Mouse (Mus musculus) lung, embryonic 14.5 days (tissue): Measurements from ENCODE around the gene Kmo. TPM values are rescaled to one million over a fixed set of nuclear protein-coding genes. Genes with fewer than 3 reads are reported as not detected.
A peak's percentile ranks its signal among the peaks of the same experiment; 100 is the strongest.

Source experiments
- ATAC-seq: fragments of 200-750 bp; cut with Nextera tagmentation; 2 replicates; pipeline ENCODE4 v1.8.0; 2017; ENCODE audit warnings: mild to moderate bottlenecking, moderate TSS enrichment, moderate library complexity; ENCODE audit not compliant: insufficient read depth
- DNase-seq: peaks from one replicate; pipeline ENCODE4 v3.0.0-alpha.2; 2015
- H3K27ac ChIP-seq: fragments of 300-500 bp; sonication (generic); 2 replicates; pipeline ENCODE4 v1.5.1; 2014; ENCODE audit warnings: low read depth, mild to moderate bottlenecking, moderate library complexity
- H3K27me3 ChIP-seq: fragments of 300-500 bp; sonication (generic); 2 replicates; pipeline ENCODE4 v1.6.1; 2014; ENCODE audit warnings: low read length, control low read depth; ENCODE audit not compliant: insufficient read depth
- H3K36me3 ChIP-seq: fragments of 300-500 bp; sonication (generic); 2 replicates; pipeline ENCODE4 v1.6.1; 2014; ENCODE audit warnings: control low read depth; ENCODE audit not compliant: insufficient read depth
- H3K4me1 ChIP-seq: fragments of 300-500 bp; sonication (generic); 2 replicates; pipeline ENCODE4 v1.6.1; 2014; ENCODE audit warnings: antibody characterized with exemption, control low read depth; ENCODE audit not compliant: insufficient read depth
- H3K4me2 ChIP-seq: fragments of 300-500 bp; sonication (generic); 2 replicates; pipeline ENCODE4 v1.6.1; 2014; ENCODE audit warnings: mild to moderate bottlenecking
- H3K4me3 ChIP-seq: fragments of 300-500 bp; sonication (generic); 2 replicates; pipeline ENCODE4 v1.5.1; 2014; ENCODE audit warnings: low read depth, low read length
- H3K9ac ChIP-seq: fragments of 300-500 bp; sonication (generic); 2 replicates; pipeline ENCODE4 v1.6.1; 2014
- H3K9me3 ChIP-seq: fragments of 300-500 bp; sonication (generic); 2 replicates; pipeline ENCODE4 v1.6.1; 2016; ENCODE audit warnings: low read depth, low read length, control low read depth
- CTCF ChIP-seq: IDR thresholded peaks from 2 replicates; pipeline ENCODE4 v1.5.1; 2016; ENCODE audit warnings: antibody characterized with exemption, low read depth
- WGBS: fragments of 180-500 bp; shearing (Covaris S2); extraction: QIAGEN DNeasy Blood & Tissue Kit; methylation state at CpG from one replicate; pipeline ENCODE4 v1.1.7; 2014; 5-methylcytosine and 5-hydroxymethylcytosine counted together
- polyA plus RNA-seq: library from polyadenylated mRNA; unstranded; fragments of >200 nt; fragmentation: Nextera tagmentation; extraction: Ambion mirVana; gene quantifications from 2 replicates; pipeline ENCODE4 v1.2.1, GENCODE M21; 2014

Kmo gene
- polyA plus RNA-seq, 1 experiment from 2014 or later: 0.51 TPM

- Histone ChIP-seq H3K4me2 (no peak overlapping the region), H3K4me3 (no peak overlapping the region)
- no peak for DNase-seq
Observed at GRCm38 (mm10) chr1:175648615-175649014, 28.4 kb downstream of the Kmo start.

GRCm38 (mm10) chr1:175659900-175660299 lies 39.7 kb downstream of the Kmo start:
- no peak for DNase-seq
- H3K4me1 ChIP-seq: no peaks in the 10 kb centered on the region
- WGBS: 83% methylated on average over 4 of the region's 4 CpGs
- ATAC-seq: no peak
- TF ChIP-seq CTCF: no peak
- H3K36me3 ChIP-seq: no peaks in the 10 kb centered on the region
- H3K27ac ChIP-seq: no peak overlapping the region
- no peak overlapping the region for H3K4me3 ChIP-seq
- H3K9ac ChIP-seq: no peak overlapping the region
- H3K9me3 ChIP-seq: no peaks in the 10 kb centered on the region
- H3K27me3 ChIP-seq: no peaks in the 10 kb centered on the region
- no peak overlapping the region for H3K4me2 ChIP-seq

More at GRCm38 (mm10) chr1:175648615-175649014, 28.4 kb downstream of the Kmo start:
- H3K9me3 ChIP-seq: no peaks in the 10 kb centered on the region
- no peak for ATAC-seq
- no peaks in the 10 kb centered on the region for H3K27me3 ChIP-seq
- no peak for TF ChIP-seq CTCF
- WGBS: 88% methylated on average over 4 of the region's 4 CpGs
- H3K36me3 ChIP-seq: no peaks in the 10 kb centered on the region
- H3K9ac ChIP-seq: no peak overlapping the region
- H3K4me1 ChIP-seq: no peaks in the 10 kb centered on the region
- no peak overlapping the region for H3K27ac ChIP-seq

GRCm38 (mm10) chr1:175668666-175669405 lies 48.7 kb downstream of the Kmo start:
- peak; percentile 78 for TF ChIP-seq CTCF
- Histone ChIP-seq H3K4me3 (no peak overlapping the region), H3K4me2 (no peak overlapping the region), H3K36me3 (no peaks in the 10 kb centered on the region), H3K9ac (no peak overlapping the region), H3K27ac (no peak overlapping the region), H3K9me3 (no peaks in the 10 kb centered on the region), H3K4me1 (no peaks in the 10 kb centered on the region), H3K27me3 (no peaks in the 10 kb centered on the region)
- ATAC-seq (peak; percentile 70; the same call in 1 of the 2 replicates), DNase-seq (peak; percentile 72)
- WGBS: 68% methylated on average over 5 of the region's 5 CpGs

- H3K27me3 ChIP-seq: no peaks in the 10 kb centered on the region
- H3K27ac ChIP-seq: no peak overlapping the region
- 88% methylated on average over 3 of the region's 3 CpGs for WGBS
- no peak overlapping the region for H3K9ac ChIP-seq
- no peaks in the 10 kb centered on the region for H3K4me1 ChIP-seq
- ATAC-seq (no peak), DNase-seq (no peak)
- H3K9me3 ChIP-seq: no peaks in the 10 kb centered on the region
- H3K4me2 ChIP-seq: no peak overlapping the region
- H3K4me3 ChIP-seq: no peak overlapping the region
- H3K36me3 ChIP-seq: no peaks in the 10 kb centered on the region
- TF ChIP-seq CTCF: no peak
Observed at GRCm38 (mm10) chr1:175669456-175669855, 49.3 kb downstream of the Kmo start.

- Histone ChIP-seq H3K4me3 (no peak overlapping the region), H3K36me3 (no peaks in the 10 kb centered on the region), H3K27ac (no peak overlapping the region), H3K4me2 (no peak overlapping the region), H3K4me1 (no peaks in the 10 kb centered on the region), H3K27me3 (no peaks in the 10 kb centered on the region), H3K9me3 (no peaks in the 10 kb centered on the region), H3K9ac (no peak overlapping the region)
- no peak for TF ChIP-seq CTCF
- DNase-seq (no peak), ATAC-seq (no peak)
- 78% methylated on average over 7 of the region's 7 CpGs for WGBS
Observed at GRCm38 (mm10) chr1:175670042-175670441, 49.9 kb downstream of the Kmo start.

- peak; percentile 41 for DNase-seq
- Histone ChIP-seq H3K27me3 (no peaks in the 10 kb centered on the region), H3K9me3 (no peaks in the 10 kb centered on the region), H3K27ac (no peak overlapping the region), H3K4me2 (no peak overlapping the region), H3K4me1 (no peaks in the 10 kb centered on the region), H3K36me3 (no peaks in the 10 kb centered on the region), H3K9ac (no peak overlapping the region), H3K4me3 (no peak overlapping the region)
- ATAC-seq: no peak
- peak; percentile 37 for TF ChIP-seq CTCF
- 21% methylated on average over 1 of the region's 1 CpGs for WGBS
Observed at GRCm38 (mm10) chr1:175671626-175672025, 51.4 kb downstream of the Kmo start.

GRCm38 (mm10) chr1:175673563-175674325 lies 53.6 kb downstream of the Kmo start:
- Histone ChIP-seq H3K9ac (no peak overlapping the region), H3K4me2 (no peak overlapping the region), H3K36me3 (no peaks in the 10 kb centered on the region), H3K4me1 (no peaks in the 10 kb centered on the region), H3K9me3 (no peaks in the 10 kb centered on the region), H3K27me3 (no peaks in the 10 kb centered on the region), H3K27ac (no peak overlapping the region), H3K4me3 (no peak overlapping the region)
- ATAC-seq (no peak), DNase-seq (no peak)
- no peak for TF ChIP-seq CTCF
- 71% methylated on average over 7 of the region's 7 CpGs for WGBS
